Mouse (Mus musculus) embryonic stem cell, embryonic (primary cell): ENCODE data around the gene Celf2.

Experiments
- CTCF ChIA-PET, 4 experiments: fragments of 300-600 bp in 2 of 4; fragments of 350-600 bp in 2 of 4; sonication (Branson Sonifier 250); formaldehyde crosslinking; loops; one replicate each; lab custom pipeline; 2022; ENCODE audit warnings: inconsistent platforms in 2 of 4; lab: Charles Lee
- POLR2A ChIA-PET, 4 experiments: fragments of 300-600 bp in 2 of 4; fragments of 350-600 bp in 2 of 4; sonication (Branson Sonifier 250); formaldehyde crosslinking; loops; one replicate each; lab custom pipeline; 2022; ENCODE audit warnings: antibody characterized with exemption in 4 of 4, inconsistent platforms in 1 of 4; lab: Charles Lee

Gene Celf2

DNA sequence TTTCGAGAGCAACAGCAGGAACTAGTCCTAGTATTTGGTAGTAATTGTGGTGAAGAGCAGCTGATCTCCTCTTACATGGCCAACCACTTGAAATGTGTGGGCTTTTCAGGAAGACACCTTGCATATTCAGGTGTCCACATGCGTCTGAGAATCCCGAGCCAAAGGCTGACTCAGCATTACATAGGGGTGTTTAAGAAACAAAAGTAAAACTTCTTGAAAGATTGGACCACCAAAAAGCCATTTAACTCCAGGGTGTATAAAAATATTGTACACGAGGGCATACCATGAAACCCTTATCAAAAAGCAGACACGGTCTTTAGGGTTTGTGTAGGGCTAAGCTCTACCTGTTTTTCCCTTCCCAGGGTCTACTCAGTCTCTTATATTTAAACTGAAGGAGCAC is 965.7 kb downstream of the Celf2 start:
- ChIA-PET POLR2A (interaction anchor here in 1 of 4 experiments (0.7 kb wide), 1 partner anchor 721 kb away, joined by 3 read pairs; no protein-coding TSS in a partner anchor), CTCF (interaction anchor here in 1 of 4 experiments (0.6 kb wide), 1 partner anchor 17 kb away, joined by 4 read pairs; no protein-coding TSS in a partner anchor)

DNA sequence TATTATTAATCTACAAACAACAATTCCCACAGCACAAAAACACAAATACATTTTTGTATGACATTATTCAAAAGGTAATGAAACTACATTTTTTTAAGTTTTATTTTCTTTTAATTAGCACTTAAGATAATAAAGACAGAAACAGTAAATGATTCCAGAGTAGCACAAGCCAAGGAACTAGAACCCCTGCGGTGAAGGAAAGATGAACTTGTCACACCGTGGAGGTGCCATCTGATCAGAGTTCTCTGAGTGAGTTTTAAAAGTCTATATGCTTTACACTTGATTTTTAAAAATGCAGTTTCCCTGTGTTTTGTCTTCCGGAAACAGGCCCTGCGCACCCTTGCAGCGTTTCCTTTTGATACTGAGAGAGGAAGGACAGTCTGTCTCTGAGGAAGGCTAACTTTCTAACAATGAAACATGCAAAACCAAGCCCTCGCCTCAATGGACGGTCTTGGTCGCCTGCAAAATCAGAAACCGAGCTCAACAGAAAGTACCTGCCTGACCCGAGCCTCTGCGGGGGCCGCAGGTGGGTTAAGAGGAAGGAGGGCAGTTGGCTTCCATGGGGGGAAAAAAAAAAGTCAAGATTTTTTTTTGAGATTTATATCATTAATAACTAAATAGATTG is 966.7 kb downstream of the Celf2 start:
- ChIA-PET POLR2A (no interaction called here), CTCF (interaction anchor here in 1 of 4 experiments (0.6 kb wide), 1 partner anchor 71 kb away, joined by 3 read pairs; no protein-coding TSS in a partner anchor)

DNA sequence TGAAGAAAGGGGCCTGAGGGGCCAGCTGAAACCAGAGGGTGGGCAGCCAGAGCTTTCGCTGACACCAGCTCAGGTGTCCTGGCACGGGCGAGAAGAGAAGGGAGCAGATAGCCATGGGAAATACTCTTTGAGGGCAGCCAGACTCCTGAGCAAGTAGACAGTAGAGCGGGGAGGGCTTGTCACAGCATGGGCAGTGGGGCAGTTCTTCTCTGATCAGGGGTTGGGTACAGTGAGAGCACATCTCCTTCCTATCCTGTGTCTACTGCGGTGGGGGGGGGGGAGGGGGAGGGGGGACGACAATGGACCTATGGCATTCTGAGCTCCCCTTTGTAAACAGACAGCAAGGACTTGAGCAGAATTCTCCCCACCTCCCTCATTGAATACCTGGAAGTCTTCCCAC is 968.5 kb downstream of the Celf2 start:
- CTCF ChIA-PET = no interaction called here
- POLR2A ChIA-PET = no interaction called here

DNA sequence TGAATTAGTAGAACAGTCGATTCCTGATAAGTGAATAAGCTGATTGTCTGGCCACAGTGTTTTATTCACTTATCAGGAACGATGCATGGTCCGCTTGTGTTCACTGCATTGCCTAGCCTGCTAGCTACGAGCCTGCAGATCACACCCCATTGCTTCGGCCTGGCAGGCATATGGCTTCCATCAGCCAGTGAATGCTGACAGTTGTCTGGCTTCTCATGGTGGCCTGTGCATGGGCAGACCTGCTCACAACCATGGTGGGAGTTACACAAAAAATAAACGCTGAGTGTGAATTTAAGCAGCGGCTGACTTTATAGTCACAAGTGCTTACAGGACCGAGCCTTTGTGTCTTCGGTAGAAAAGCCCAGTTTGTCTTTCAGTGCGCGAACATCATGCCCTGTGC is 969.3 kb downstream of the Celf2 start:
- ChIA-PET CTCF (interaction anchor here in 1 of 4 experiments (0.6 kb wide), 1 partner anchor 76 kb away, joined by 4 read pairs; no protein-coding TSS in a partner anchor), POLR2A (no interaction called here)

DNA sequence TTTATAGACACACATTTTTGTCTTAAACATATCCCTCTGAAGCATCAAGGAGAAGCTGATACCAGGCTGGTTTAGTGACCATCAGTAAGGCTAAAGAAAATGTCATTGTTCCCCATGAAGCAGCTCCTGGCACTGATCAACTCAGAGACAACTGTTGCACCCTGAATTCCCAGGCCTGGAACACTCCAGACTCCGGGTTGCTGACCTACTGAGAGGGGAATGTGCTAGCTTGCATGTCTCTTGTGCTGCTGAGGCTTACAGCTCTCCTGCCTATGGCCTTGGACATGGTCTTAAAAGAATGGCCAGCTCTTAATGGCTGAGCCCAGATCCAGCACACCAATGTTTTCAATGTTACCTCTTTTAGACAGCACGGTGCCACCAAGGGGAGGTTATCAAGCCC is 970.9 kb downstream of the Celf2 start:
- POLR2A ChIA-PET = interaction anchor here in 1 of 4 experiments (0.6 to 1.5 kb wide), 2 partner anchors 9 to 130 kb away, joined by 4 to 5 read pairs; no protein-coding TSS in a partner anchor
- CTCF ChIA-PET = interaction anchor here in 1 of 4 experiments (0.5 kb wide), 1 partner anchor 329 kb away, joined by 4 read pairs; no protein-coding TSS in a partner anchor

DNA sequence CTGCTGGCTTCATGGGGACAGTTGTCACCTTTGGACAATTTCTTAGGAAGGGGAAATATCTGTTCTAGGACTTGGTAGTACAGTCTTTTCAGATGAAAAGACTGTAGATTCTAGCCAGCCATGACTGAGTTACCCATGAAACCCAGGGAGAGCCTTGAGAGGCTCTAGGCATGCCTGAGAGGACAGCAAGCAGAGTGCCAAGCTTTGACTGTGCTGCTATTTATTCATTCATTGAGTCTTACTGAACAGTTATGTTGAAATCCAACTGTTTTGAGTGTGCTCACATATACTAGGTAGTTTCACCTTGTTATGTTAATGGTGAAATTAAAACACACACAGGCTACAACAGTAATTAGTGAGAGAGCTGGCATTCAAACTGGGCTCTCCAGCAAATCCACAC is 971.3 kb downstream of the Celf2 start:
- CTCF ChIA-PET = interaction anchor here in 1 of 4 experiments (0.5 kb wide), 1 partner anchor 328 kb away, joined by 4 read pairs; no protein-coding TSS in a partner anchor
- POLR2A ChIA-PET = interaction anchor here in 1 of 4 experiments (1.5 kb wide), 1 partner anchor 10 kb away, joined by 5 read pairs; no protein-coding TSS in a partner anchor

DNA sequence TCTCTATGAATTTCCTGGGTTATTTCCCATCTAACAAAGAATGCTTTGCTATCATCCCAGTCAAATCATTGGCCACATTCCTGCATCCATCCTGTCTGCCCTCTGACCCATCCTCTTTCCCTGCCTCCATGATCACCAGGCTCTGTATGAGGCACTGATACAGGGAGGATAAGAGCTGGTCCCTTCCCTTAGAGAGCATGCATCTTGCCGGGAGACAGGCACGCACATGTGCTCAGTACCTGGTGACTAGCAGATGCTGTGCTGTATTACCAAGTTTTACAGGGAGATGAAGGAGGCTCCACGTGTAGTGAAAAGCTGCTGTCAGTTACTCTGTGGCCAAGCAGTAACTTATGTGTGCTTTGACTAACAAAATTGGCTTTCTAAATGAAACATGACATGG is 972.0 kb downstream of the Celf2 start:
- ChIA-PET POLR2A (interaction anchor here in 1 of 4 experiments (1.5 kb wide), 1 partner anchor 10 kb away, joined by 5 read pairs; no protein-coding TSS in a partner anchor), CTCF (no interaction called here)

DNA sequence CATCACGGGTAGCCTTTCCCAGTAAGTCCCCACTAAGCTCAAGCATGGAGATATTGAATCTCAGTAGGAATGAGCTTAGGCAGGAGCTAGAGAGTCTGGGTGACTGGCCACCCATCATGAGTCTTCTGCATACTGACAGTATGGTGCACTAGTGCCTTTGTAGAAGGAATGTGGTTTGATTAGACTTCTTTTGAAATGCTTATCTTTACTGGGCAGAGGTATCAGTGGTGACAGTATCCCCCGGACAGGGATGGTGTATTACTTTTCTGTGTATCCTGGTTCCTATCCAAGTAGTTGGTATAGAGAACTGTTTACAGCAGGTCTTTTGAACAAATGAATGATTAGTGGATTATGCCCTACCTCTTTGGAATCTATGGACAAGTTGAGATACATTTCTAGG is 973.0 kb downstream of the Celf2 start:
- POLR2A ChIA-PET = no interaction called here

DNA sequence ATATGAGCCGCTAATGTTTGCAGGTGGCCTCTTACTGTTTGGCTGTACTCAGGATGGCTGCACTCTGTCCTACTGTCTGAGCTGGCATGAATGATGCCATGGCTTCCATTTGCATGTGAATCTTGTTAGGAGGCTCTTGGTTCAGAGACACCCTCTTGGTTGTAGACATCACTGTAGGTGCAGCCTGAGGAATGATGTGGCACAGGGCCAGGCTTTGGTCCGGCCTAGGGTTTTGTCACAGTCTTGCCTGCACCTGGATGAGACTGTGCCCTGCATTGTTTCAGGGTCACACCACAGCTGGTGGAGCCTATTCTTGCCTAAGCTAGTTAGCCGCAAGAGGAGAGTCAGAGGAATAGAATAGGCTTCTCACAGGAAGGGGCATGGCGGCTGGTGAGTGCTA is 977.0 kb downstream of the Celf2 start:
- CTCF ChIA-PET = no interaction called here
- POLR2A ChIA-PET = no interaction called here

More for the DNA sequence above, 973.0 kb downstream of the Celf2 start:
- CTCF ChIA-PET = no interaction called here

DNA sequence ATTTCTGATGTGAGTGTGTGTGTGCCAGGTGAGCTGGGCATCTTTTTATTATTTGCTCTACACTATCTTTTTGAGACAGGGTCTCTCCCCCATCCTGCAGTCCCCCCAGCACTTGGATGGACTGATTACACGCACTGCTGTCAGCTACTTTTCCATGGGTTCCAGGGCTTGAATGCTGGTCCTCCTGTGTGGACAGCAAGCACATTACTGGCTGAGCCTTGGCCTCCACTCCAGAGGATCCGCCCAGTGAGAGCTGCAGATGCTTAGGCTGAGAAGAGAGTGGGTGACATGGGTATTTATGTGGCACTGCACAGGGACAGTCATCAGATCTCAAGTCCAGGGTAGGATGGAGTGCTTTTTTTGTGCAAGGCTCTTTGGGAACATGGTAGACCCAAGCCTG is 981.3 kb downstream of the Celf2 start:
- POLR2A ChIA-PET = no interaction called here
- CTCF ChIA-PET = no interaction called here

DNA sequence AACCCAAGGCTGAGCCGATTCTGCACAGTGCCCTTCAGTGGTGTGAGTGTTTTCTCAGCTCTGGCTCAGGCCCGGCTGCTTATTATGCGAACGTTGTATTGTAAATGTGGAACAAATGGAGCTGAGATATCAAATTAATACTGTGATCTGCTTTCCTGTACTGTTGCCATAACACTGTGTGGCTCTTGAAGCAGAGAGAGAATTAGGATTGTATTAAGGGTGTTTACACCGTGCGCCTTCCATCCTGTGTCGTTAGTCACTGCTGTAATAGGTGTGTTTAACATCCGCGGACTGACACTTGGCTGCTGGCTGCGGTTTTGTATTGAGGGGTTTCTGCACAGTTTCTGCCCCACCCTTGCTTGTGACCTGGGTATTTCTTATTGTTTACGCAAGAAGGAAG is 982.5 kb downstream of the Celf2 start:
- CTCF ChIA-PET = interaction anchor here in 1 of 4 experiments (0.5 kb wide), 1 partner anchor 17 kb away, joined by 4 read pairs; no protein-coding TSS in a partner anchor
- POLR2A ChIA-PET = no interaction called here

DNA sequence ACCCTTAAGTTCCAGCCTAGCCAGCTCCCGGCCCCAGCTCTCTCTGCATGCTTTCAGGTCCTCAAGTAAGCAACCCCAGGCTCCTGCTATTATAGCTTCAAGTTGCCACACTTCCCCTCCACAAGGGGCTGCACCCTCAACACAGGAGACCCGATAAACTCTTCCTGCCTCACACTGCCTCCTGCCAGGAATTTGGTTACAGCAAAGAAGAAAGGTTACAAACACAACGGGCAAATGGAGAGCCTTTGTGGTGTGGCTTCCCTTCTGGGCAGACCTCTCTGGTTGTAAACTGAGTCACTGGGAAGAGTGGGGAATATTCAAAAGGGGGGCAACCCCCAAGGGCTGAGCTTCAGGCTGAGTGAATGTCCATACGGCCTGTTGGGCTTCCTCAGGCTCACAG is 983.1 kb downstream of the Celf2 start:
- ChIA-PET CTCF (no interaction called here), POLR2A (no interaction called here)

DNA sequence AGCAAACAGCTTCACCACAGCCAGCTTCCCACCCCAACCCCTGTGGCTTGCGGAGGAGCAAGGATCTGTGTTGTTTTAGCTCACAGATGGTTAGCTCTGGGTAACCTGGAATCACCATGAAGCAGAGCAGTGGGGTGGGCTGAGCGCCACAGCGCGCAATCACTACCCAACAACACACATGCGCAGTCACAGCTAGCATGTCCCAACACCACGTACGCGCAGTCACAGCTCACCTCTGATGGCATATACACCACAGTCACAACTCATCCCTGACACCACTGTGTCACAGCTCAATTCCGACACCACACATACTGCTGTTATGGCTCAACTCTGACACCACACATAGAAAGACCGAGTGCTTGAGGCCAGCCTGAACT is 985.5 kb downstream of the Celf2 start:
- POLR2A ChIA-PET = no interaction called here

DNA sequence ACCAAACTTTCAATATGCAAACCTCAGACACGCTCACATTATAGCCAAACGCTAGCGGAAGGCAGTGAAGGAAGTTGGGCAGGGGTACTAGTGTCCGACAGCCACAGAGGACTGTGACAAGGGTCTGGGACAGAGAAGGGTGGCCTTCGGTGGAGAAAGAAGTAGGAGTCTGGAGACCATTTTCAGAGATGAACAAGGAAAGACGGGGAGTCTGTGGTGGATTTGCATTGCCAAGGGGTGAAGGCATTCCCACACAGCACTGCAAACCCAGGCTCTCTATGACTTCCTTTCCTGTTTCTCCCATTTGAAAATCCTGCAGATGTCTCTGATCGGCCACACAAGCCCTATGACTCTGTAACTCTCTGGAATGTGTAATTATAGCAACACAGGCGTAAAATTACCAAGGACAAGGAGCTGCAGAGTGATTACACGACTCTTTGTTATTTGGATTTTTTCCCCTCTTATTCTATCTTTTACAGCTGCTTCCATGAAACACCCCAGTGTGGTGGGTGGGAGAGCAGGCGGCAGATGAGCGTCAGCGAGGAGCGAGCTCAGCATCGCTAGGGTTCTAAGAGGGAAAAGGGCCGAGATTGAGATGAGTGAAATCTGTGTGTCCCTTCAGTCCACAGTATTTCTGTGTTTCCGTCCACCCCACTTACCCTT is 986.0 kb downstream of the Celf2 start:
- CTCF ChIA-PET = no interaction called here
- POLR2A ChIA-PET = no interaction called here

More for the DNA sequence above, 985.5 kb downstream of the Celf2 start:
- CTCF ChIA-PET = no interaction called here

DNA sequence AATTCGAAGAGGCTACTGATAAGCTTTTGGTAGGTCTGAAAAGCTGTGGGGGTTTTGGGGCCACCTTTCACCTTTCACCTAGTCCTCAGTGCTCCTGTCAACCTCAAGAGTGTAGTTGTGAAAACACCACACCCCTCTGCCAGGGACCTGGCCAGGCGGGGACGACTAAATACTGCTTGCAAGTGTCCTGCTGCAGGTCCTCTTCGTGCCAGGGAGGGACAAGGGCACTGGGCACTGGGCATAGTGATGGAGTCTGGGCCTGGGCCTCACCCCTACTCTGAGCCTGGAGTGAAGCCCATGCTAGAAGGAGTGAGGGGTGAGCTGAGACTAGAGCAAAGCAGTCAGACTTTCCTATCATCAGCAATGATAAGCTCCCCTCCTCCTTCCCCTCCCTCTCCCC is 987.0 kb downstream of the Celf2 start:
- CTCF ChIA-PET = interaction anchor here in 1 of 4 experiments (0.6 kb wide), 1 partner anchor 225 kb away, joined by 13 read pairs; no protein-coding TSS in a partner anchor
- POLR2A ChIA-PET = no interaction called here

DNA sequence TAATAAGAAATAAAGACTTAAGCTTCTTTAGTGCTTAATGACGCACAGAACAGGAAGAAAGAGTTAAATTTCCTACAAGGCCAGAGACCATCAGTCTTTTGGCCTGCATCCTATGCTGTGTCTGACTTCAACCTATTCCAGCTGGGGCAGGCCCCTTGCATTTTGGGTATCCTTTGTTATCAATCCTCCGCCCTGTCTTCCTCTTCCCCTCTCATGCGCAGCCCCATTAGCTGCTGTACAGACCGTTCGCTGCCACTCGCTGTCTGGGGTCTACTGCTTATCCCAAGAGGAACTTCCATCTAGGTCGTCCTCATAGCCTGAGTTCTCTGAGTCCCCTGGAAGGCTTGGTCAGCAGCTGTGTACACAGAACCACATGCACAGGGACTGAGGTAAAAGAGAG is 996.2 kb downstream of the Celf2 start:
- ChIA-PET POLR2A (interaction anchor here in 1 of 4 experiments (0.6 kb wide), 1 partner anchor 55 kb away, joined by 3 read pairs; no protein-coding TSS in a partner anchor), CTCF (no interaction called here)

DNA sequence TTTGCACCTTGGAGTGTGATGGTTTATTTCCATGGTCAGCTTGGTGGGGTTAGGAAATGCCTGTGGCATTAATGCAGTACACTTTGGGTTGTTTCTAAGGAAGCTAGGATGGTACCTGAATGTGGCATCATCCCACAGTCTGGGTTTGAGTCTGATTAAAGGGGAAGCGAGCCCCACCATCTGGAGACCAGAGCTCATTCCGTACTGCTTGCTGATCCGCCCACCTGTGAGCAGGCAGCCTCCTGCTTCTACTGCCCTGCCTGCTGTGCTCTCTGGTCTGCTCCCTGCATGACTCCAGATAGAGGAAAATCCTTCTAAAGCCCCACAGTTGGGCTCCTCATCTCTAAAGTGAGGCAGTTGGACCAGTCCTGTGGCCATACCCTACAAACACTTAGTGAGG is 1002.3 kb downstream of the Celf2 start:
- ChIA-PET POLR2A (interaction anchor here in 1 of 4 experiments (1.0 kb wide), 1 partner anchor 9 kb away, joined by 3 read pairs; no protein-coding TSS in a partner anchor), CTCF (interaction anchor here in 1 of 4 experiments (1.6 kb wide), 1 partner anchor 16 kb away, joined by 3 read pairs; no protein-coding TSS in a partner anchor)

DNA sequence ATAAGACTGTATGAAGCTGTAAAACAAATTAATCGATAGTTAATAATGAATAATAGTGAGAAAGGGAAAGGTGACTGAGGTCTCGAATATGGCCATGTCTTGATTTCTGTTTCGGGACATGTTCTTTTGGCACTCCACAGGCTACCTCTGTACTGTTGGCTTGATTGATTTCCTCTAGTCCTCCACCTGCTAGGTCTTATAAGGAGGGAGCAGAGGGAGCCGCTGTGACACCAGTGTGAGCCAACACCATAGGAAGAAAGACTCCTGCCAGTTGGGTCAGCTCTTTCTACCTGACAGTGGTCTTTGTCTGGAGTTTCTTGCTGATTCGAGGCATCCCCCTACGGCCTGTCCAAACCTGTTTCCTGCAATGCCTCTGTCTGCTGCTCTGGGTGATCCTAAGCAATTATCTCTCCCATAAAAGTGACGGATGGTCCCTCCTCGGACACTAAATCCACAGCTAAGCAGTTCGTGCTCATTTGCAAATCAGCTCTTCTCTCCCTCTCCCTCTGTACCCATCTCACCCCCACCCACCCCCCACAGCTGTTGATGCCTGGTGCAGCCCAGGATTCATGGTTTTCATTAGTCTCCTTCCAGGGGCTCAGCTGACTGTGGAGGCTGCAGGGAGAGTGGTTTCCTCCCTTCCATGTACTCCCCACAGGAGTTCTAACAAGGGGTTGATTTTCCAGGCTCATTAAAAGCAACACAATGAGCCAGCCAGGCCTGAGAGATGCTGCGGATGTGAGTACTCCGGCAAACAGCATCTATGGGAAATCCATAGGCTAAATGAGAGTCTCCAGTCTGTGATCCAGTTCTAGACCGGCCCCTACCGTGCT is 1003.2 kb downstream of the Celf2 start:
- ChIA-PET CTCF (interaction anchor here in 1 of 4 experiments (1.6 kb wide), 1 partner anchor 15 kb away, joined by 3 read pairs; no protein-coding TSS in a partner anchor), POLR2A (interaction anchor here in 1 of 4 experiments (0.8 to 1.0 kb wide), 2 partner anchors 9 to 40 kb away, joined by 3 read pairs; no protein-coding TSS in a partner anchor)

DNA sequence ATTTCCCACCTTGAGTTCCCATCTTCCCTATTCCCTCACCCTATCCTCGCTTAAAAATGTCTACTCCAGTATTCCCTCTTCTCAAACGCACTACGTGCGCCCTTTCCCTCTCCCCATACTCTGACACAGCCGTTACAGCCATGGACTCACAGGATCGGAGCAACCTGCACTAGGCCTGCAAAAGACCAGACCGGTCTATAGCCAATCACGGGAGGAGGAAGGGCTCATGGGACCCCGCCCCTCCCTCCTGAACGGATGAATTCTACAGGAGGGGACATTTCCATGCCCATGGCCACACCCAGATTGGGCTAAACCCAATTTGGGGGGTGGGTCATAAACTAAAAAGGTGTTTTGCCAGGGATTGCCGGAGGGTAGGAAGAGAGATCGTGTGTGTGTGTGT is 1003.8 kb downstream of the Celf2 start:
- ChIA-PET POLR2A (interaction anchor here in 1 of 4 experiments (1.4 kb wide), 1 partner anchor 10 kb away, joined by 3 read pairs; no protein-coding TSS in a partner anchor), CTCF (interaction anchor here in 1 of 4 experiments (0.7 kb wide), 1 partner anchor 1130 kb away, joined by 3 read pairs; no protein-coding TSS in a partner anchor)
